Mouse (Mus musculus) spleen, embryonic (tissue): ENCODE data around the gene Moap1.

Experiments
- CTCF ChIA-PET: fragments of 350-600 bp; sonication (Branson Sonifier 250); formaldehyde crosslinking; loops from one replicate; lab custom pipeline; 2022; lab: Charles Lee

The Moap1 gene

GRCm38 (mm10) chr12:102706833-102707463 lies 36.5 kb downstream of the Moap1 start:
- CTCF ChIA-PET, result no interaction called here

DNA sequence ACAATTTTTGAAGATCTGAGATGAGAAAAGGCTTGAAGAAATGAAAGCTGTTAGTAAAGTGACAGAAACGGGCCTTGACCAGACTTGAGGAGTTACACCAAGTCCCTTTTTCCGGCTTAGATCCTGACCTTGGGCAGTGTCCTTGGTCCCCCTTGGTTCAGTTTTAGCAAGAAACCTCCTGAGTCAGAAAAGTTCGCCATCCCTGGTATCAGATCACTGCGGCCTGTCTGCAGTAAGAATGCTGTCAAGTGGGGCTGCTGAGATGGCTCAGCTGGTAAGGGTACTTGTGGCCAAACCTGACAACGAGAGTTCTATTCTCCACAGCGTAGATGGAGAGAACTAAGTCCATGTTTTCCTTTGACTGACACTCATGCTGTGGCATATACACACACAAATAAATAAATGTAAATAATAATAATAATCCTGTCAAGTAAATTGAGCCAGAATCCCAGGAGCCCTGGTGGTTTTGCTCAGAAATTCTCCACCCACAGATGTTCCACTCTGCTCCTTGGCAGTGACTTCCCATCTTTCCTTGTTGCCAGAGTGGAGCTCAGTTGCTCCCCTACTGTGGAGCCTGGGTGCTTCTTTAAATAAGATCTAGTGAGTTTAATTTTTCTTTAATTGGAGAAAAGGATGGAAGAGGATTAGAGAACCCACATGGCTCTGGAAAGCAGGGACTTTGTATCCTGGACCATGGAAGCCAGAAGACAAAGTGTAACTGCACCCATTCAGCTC lies 37.4 kb downstream of the Moap1 start:
- CTCF ChIA-PET, result interaction anchor here (0.5 to 0.7 kb wide), 2 partner anchors 46 to 712 kb away, joined by 3 to 6 read pairs; no protein-coding TSS in a partner anchor

GRCm38 (mm10) chr12:102705216-102705871 lies 38.1 kb downstream of the Moap1 start:
- CTCF ChIA-PET, result interaction anchor here (0.5 to 0.7 kb wide), 2 partner anchors 46 to 711 kb away, joined by 3 to 6 read pairs; no protein-coding TSS in a partner anchor

DNA sequence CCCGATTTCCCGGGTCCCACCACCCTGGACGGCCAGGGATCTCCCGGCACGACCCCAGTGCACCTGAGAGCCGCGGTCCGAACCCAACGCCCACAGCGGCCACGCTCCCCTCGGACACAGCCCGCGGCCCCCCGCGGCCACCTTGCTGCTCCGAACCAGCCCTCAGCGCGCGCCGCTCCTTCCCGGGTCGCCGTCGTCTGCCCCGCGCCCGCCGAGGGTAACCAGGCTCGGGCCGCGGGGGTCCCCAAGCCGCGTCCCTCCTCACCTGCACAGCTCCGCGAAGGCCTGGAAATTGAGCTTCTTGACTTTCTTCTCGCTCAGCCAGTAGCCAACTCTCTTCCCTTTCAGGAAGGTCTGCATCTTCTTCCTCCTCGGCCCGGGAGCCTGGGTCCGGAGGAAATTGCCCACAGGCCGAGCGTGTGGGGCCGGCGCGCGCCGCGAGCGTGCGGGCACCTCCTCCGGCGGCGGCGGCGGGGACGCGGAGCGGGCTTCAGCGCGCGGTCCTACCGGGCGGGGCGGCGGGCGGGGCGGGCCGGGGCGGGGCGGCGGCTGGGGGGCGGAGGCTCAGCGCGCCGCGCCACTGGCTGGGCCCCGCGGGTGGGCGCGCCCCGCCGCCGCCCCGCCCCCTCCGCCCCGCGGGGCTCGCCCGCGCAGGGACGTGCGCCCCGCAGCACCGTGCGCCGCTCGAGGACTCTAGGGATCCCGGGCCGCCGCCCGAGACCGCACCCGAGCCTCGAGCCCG lies 38.8 kb downstream of the Moap1 start, which contains the start of gene Itpk1:
Gene Itpk1 (minus strand): TSS at position 474 of the 742 bp plus-strand sequence.
- CTCF ChIA-PET, result no interaction called here

DNA sequence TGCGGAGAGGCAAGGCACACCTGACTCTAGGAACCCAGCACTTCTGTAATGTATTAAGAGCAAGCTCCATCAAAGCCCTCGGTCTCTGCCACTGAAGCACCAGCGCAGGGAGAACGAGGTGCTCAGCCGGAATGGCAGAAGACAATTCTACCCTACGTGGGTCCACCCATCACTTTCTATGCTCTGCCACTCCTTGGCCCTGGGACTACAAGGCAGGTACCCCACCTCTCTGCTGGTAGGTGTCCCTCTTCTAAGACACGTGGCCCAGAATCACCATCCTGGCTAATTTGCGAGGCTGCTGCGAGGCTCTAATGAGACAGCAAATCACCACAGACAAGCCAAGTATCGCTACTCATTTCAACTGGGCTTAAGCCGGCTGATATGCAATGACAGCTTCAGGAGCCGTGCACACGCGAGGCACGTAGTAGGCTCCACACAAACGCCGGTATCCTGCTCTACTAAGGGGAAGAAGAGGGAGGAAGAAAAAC lies 39.5 kb downstream of the Moap1 start:
- CTCF ChIA-PET, result interaction anchor here (3.4 kb wide), 1 partner anchor 13 kb away, joined by 24 read pairs; no protein-coding TSS in a partner anchor

DNA sequence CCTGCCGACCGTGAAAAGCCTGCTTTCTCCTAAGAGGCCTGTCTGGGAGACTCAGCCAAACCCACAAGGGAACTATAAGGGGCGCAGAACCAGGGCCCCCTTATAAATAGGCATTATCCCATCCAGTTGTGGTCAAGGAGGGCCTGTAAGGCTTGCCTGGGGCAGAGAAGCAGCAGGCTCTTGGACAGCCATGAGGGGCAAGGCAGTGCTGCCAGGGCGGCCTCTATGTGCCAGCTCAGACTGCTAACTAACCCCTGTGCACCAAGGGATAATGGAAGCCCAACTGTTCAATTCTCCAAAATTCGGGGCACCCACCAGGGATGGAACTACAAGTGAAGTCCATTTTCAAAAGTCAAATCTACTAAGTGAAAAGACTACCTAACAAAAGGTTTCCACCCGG lies 40.0 kb downstream of the Moap1 start:
- CTCF ChIA-PET, result interaction anchor here (0.7 to 3.4 kb wide), 2 partner anchors 13 to 100 kb away, joined by 5 to 24 read pairs; no protein-coding TSS in a partner anchor

DNA sequence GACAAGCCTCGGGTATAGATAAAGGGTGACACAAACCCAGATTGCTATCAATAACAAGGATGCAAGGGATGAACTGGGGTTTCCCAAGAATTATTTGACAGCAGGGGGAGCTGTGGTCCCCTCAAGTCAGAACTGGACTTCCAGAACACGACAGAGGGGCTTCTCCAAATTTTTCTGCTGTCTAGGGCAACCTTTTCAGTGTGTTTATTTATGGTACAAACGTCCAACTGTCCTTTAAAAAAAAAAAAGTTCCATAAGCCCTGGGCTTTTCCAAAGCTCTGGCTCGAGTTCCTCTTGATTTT lies 40.4 kb downstream of the Moap1 start:
- CTCF ChIA-PET, result interaction anchor here (0.7 to 3.4 kb wide), 3 partner anchors 12 to 100 kb away, joined by 5 to 24 read pairs (median 8); no protein-coding TSS in a partner anchor

GRCm38 (mm10) chr12:102702356-102703110 lies 40.9 kb downstream of the Moap1 start:
- CTCF ChIA-PET, result interaction anchor here (0.6 to 3.4 kb wide), 4 partner anchors 12 to 406 kb away, joined by 3 to 24 read pairs (median 6); no protein-coding TSS in a partner anchor

DNA sequence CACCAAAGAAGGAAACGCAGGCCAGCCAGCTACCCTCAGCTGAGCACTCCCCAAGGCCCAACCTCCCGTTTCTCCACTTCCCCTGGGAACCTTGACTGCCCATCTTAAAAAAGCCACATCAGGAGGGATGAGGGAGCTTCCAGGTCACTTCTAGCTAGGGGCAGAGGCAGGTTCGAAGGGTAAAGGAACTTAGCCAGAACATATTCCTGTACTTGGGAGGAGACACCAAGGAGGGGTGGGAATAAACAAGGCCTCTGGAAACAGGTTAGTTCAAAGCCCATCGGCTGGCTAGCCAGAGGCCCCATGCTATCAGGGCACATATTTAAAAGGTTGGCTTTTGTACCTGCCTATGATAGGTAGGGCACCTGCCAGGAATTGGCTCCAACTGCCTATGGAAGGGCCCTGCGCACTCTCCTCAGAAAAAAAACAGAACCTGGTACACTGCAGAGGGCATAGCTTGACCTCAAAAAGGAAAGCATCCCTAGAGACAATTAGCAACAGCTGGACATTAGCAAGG lies 41.7 kb downstream of the Moap1 start:
- CTCF ChIA-PET, result interaction anchor here (0.6 to 3.4 kb wide), 2 partner anchors 11 to 407 kb away, joined by 3 to 24 read pairs; no protein-coding TSS in a partner anchor

GRCm38 (mm10) chr12:102700453-102700852 lies 43.0 kb downstream of the Moap1 start:
- CTCF ChIA-PET, result interaction anchor here (0.6 to 3.4 kb wide), 3 partner anchors 9 to 19 kb away, joined by 3 to 24 read pairs (median 3); no protein-coding TSS in a partner anchor

- CTCF ChIA-PET, result no interaction called here
Measured at GRCm38 (mm10) chr12:102699156-102699555, 44.3 kb downstream of the Moap1 start.

- CTCF ChIA-PET, result interaction anchor here (0.8 kb wide), 1 partner anchor 15 kb away, joined by 3 read pairs; no protein-coding TSS in a partner anchor
Measured at GRCm38 (mm10) chr12:102698089-102698684, 45.3 kb downstream of the Moap1 start.

DNA sequence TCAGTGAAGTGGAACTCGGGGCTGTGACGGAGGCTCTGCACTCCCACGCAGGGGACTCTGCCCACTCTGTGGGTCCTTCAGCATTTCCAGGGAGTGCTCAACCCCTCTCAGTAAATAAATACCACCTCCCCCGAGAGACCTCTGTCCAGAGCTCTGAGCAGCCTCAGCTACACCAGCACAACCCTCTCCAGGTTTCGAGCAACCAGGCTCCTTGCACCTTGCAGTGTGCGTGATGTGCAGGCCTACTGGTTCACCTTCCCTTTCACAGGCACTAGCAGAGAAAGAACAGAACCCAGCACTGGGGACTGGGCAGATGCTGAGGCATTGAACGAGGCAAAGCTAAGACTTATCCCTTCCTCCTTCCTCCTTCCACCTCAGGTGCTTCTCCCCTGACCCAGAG lies 46.1 kb downstream of the Moap1 start:
- CTCF ChIA-PET, result interaction anchor here (0.6 to 0.8 kb wide), 2 partner anchors 16 to 62 kb away, joined by 3 to 4 read pairs; no protein-coding TSS in a partner anchor

GRCm38 (mm10) chr12:102696635-102697354 lies 46.7 kb downstream of the Moap1 start:
- CTCF ChIA-PET, result interaction anchor here (0.6 kb wide), 1 partner anchor 62 kb away, joined by 4 read pairs; no protein-coding TSS in a partner anchor

- CTCF ChIA-PET, result interaction anchor here (0.9 kb wide), 1 partner anchor 49 kb away, joined by 3 read pairs; no protein-coding TSS in a partner anchor
Measured at GRCm38 (mm10) chr12:102695369-102696239, 47.9 kb downstream of the Moap1 start.
